Mouse (Mus musculus) erythroblast, adult 5-6 weeks (primary cell): ENCODE results near the gene 4930563M21Rik. TPM values are rescaled to one million over a fixed set of nuclear protein-coding genes. Genes with fewer than 3 reads are reported as not detected.

Source experiments
- total RNA-seq, 2 experiments: library from RNA; stranded (forward) in 1 of 2; stranded (reverse) in 1 of 2; fragments of 150-400 nt in 1 of 2; fragments of 200-764, 138-1000 nt in 1 of 2; gene quantifications; 2 replicates each; pipeline versions ENCODE4 v1.2.3 to v1.2.4; 2015 to 2017; ENCODE audit warnings: low replicate concordance in 2 of 2

4930563M21Rik gene
- total RNA-seq, 2 experiments from 2014 or later, result not detected

Other genes with a start within 250 kb of the 4930563M21Rik start
- 0.21 and 1.9 TPM in 2 replicates for gene Scaper, start 72.4 kb downstream of the 4930563M21Rik start, total RNA-seq (2015; ENCODE audit: low replicate concordance)
- 5.1 and 6.4 TPM in 2 replicates for gene Scaper, start 72.4 kb downstream of the 4930563M21Rik start, total RNA-seq (2017; ENCODE audit: low replicate concordance)
- 7.7 and 10.0 TPM in 2 replicates for gene Rcn2, start 31.3 kb upstream of the 4930563M21Rik start, total RNA-seq (2015; ENCODE audit: low replicate concordance)
- gene Rcn2, start 31.3 kb upstream of the 4930563M21Rik start, total RNA-seq (2017; ENCODE audit: low replicate concordance), result 2.8 and 5.5 TPM in 2 replicates
- gene Pstpip1, start 79.4 kb upstream of the 4930563M21Rik start, total RNA-seq (2015; ENCODE audit: low replicate concordance), result 9.0 and 19.6 TPM in 2 replicates
- 25.7 and 27.2 TPM in 2 replicates for gene Pstpip1, start 79.4 kb upstream of the 4930563M21Rik start, total RNA-seq (2017; ENCODE audit: low replicate concordance)
- 6.9 and 11.1 TPM in 2 replicates for gene Tspan3, start 154.9 kb upstream of the 4930563M21Rik start, total RNA-seq (2015; ENCODE audit: low replicate concordance)
- 4.2 and 18.2 TPM in 2 replicates for gene Tspan3, start 154.9 kb upstream of the 4930563M21Rik start, total RNA-seq (2017; ENCODE audit: low replicate concordance)